Mouse (Mus musculus): Measurements from ENCODE around the gene P4hb.

- TF ChIP-seq POLR2A (IDR thresholded peaks at IDR 0.05; ENCODE audit: low read depth, low read length), result no peak
- TF ChIP-seq CTCF (conservative IDR thresholded peaks at IDR 0.05; ENCODE audit: insufficient read depth, insufficient read length, low read depth, low read length), result no peak
Measured at GRCm38 (mm10) chr11:120518027-120518426, 55.0 kb downstream of the P4hb start.

Data from kidney, adult 2 months (tissue).